ENCODE assay signal across 1 mouse cellular context in genomic region chr12:101979213-101979750, GRCm38 (mm10).
TF ChIP-seq lines count a peak whose summit lies in the region.

No protein-coding gene starts in this region.

TF ChIP-seq in CH12.LX, 34 proteins besides CTCF, POLR2A, EP300 and RAD21 (continued from another document):
- TF ChIP-seq CHD1 (IDR thresholded peaks at IDR 0.05; ENCODE audit: low read depth, low read length) (0 out of 2 replicates have a peak, but pooled peaks have one; percentile 79), ZNF384 (IDR thresholded peaks at IDR 0.05; ENCODE audit: low read depth, low read length) (peak; percentile 97), SIN3A (IDR thresholded peaks at IDR 0.05; ENCODE audit: low read length) (0 out of 2 replicates have a peak, but pooled peaks have one; percentile 37), MAZ (IDR thresholded peaks at IDR 0.05; ENCODE audit: low read depth, low read length) (no peak), POLR2AphosphoS2 (IDR thresholded peaks at IDR 0.05; ENCODE audit: low read depth, low read length) (no peak), MAX (IDR thresholded peaks at IDR 0.05; ENCODE audit: low read length) (peak; percentile 47; the same call in 1 of the 2 replicates), MAFK (IDR thresholded peaks at IDR 0.05; ENCODE audit: insufficient replicate concordance, low read length) (no peak), MXI1 (IDR thresholded peaks at IDR 0.05; ENCODE audit: low read depth, low read length) (peak; percentile 64; the same call in 1 of the 2 replicates), MYC (IDR thresholded peaks at IDR 0.05; ENCODE audit: low read depth, low read length) (peak; percentile 30; the same call in 1 of the 2 replicates), IRF4 (IDR thresholded peaks at IDR 0.05; ENCODE audit: low read depth, low read length) (0 out of 2 replicates have a peak, but pooled peaks have one; percentile 18), USF1 (IDR thresholded peaks at IDR 0.05; ENCODE audit: low read depth, low read length) (no peak), KAT2A (IDR thresholded peaks at IDR 0.05; ENCODE audit: insufficient replicate concordance, low read length) (no peak), SMC3 (IDR thresholded peaks at IDR 0.05; ENCODE audit: low read depth, low read length) (no peak), ZMIZ1 (IDR thresholded peaks at IDR 0.05; ENCODE audit: low read depth, low read length) (no peak), USF2 (conservative IDR thresholded peaks at IDR 0.05; ENCODE audit: low read depth, low read length) (no peak)
